Mouse (Mus musculus): ENCODE results near the gene Fut11. TPM values are rescaled to one million over a fixed set of nuclear protein-coding genes. Genes with fewer than 3 reads are reported as not detected.

Gene Fut11
- total RNA-seq (2023): 1 to 10 TPM; 7.3 to 8.8 TPM

GRCm38 (mm10) chr14:20694884-20695760 lies at the start of gene Fut11:
Gene Fut11, plus strand, starts transcription at chr14:20694968.

DNA sequence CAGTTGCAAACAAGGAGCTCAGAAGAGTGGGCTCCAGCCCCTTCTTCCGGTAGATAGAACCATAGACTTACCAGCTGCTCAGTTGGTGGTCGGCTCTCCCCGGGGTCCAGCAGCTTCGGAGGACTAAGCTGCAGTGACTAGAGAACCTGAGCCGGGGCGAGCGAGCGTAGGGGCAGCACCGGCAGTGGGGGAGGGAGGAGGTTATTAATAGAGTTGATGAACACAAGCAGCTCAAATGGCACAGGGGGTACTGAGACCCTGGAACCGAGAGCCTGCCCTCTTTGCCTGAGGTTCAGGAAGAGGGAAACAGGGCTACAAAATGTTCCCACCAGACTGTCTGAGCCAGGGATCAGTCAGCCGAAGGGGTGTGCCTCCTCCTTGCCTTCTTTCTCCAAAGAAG lies 38.4 kb upstream of the Fut11 start, which contains the start of gene Myoz1:
Gene Myoz1 (minus strand): TSS at position 180 of the 400 bp plus-strand sequence.

DNA sequence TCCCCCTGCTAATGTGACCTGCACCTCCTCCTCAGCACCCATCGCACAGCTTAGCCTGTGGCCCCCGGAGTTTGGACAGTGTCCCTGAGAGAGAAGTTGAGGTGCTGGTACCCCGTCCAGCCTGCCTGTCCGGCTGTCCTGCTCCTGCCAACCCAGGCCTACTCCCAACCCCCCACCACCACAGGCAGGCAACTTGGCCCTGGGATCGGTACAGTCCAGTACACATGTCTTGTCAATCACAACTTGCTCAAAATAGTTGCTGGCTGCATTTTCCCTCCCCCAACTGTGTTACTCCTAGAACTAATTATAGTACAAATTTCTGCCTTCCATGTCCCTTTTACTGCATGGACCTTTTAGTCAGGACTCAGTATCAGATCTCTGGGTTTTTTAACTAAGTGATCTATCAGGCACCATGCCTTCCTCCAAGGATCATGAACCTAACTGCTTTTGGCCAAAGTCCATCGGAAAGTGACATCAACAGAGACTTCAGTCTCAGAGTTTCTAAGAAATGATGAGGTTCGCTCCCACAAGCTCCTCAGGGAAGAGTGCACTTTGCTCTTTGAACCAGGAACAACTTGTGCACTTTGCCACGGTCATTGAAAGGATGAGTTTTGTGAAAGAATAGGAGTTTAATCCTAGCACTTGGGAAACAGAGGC lies 26.5 kb upstream of the Fut11 start, which contains the start of gene Synpo2l:
Gene Synpo2l (minus strand): TSS at position 201 of the 657 bp plus-strand sequence.

GRCm38 (mm10) chr14:20674064-20674833 lies 20.5 kb upstream of the Fut11 start, which contains the start of gene Sec24c:
Gene Sec24c, plus strand, starts transcription at chr14:20674308.

GRCm38 (mm10) chr14:20702741-20703381 lies 8.1 kb downstream of the Fut11 start, which contains the start of gene Chchd1:
Gene Chchd1, plus strand, starts transcription at chr14:20703006.

GRCm38 (mm10) chr14:20707201-20708190 lies 12.7 kb downstream of the Fut11 start, which contains the start of gene Zswim8:
Gene Zswim8, plus strand, starts transcription at chr14:20707552.

DNA sequence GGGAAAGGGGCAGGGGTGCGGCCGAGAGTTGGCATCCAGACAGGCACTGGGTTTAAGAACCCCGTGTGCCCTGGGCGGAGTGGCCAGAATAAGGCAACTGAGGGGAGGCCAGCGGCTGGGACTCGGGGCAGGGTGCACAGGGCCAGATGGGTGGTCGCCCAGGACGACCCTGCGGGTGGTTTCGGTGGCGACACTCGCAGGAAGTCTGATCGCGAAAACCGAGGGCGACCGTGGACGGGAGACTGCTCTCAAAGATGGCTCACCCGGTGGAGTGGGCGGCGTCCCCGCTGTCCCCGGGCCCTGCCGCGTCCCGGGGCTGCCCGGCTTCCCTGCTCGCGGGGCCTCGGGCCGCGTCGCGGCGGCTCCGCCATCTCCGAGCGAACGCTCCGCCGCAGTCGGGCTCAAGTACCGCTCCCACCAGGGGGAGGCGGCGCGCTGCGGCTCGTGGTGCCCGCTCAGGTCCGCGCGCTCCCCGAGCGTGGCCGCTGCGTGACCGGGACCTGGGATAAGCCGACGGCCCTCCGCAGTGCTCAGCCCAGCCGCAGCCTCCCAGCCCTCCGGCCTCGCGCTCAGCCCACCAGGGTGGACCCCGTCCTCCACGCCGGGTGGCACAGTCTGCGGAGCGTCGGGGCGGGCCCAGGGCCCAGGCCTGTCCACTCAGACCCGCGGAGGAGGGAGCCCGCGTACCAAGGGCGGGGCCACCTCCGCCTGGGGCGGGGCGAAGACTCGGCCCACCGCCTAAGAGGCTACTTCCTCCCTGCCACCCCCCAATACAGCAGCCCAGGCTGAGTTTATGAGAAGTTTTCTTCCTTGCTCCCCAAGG lies 39.4 kb downstream of the Fut11 start, which contains the start of gene Ndst2:
Gene Ndst2 (minus strand): TSS at position 611 of the 823 bp plus-strand sequence.

Other genes starting within 250 kb of the Fut11 start
- gene Cfap70, start 242.7 kb upstream of the Fut11 start, total RNA-seq (2023): not detected
- 10 to 100 TPM; 47.4 to 53.4 TPM for gene Anxa7, start 214.8 kb upstream of the Fut11 start, total RNA-seq (2023)
- gene Mss51, start 198.1 kb upstream of the Fut11 start, total RNA-seq (2023): 10 to 100 TPM; 11.8 to 16.4 TPM
- 100 to 1,000 TPM; 110 to 111 TPM for gene Ppp3cb, start 148.4 kb upstream of the Fut11 start, total RNA-seq (2023)
- gene Usp54, start 53.9 kb upstream of the Fut11 start, total RNA-seq (2023): 1 to 10 TPM; 3.9 to 4.3 TPM
- gene Myoz1, start 38.4 kb upstream of the Fut11 start, total RNA-seq (2023): not detected
- under 1 TPM in 1 of 2 experiments, not detected in 1; 0.15 TPM for gene Synpo2l, start 26.6 kb upstream of the Fut11 start, total RNA-seq (2023)
- 100 to 1,000 TPM; 240 to 261 TPM for gene Sec24c, start 20.7 kb upstream of the Fut11 start, total RNA-seq (2023)
- 10 to 100 TPM; 38.1 to 44.3 TPM for gene Chchd1, start 8.0 kb downstream of the Fut11 start, total RNA-seq (2023)
- gene Zswim8, start 12.6 kb downstream of the Fut11 start, total RNA-seq (2023): 100 to 1,000 TPM; 124 to 133 TPM
- 10 to 100 TPM; 45.4 to 51.1 TPM for gene Ndst2, start 39.6 kb downstream of the Fut11 start, total RNA-seq (2023)
- 10 to 100 TPM; 68.3 to 72.0 TPM for gene Camk2g, start 99.1 kb downstream of the Fut11 start, total RNA-seq (2023)
- gene Plau, start 141.7 kb downstream of the Fut11 start, total RNA-seq (2023): under 1 TPM in 1 of 2 experiments, not detected in 1; 0.23 TPM
- 1 to 10 TPM; 3.2 to 4.3 TPM for gene Vcl, start 234.4 kb downstream of the Fut11 start, total RNA-seq (2023)

Data from T-cell, adult 66 days (primary cell).